Comparison of ENCODE assay signal across 9 mouse cellular contexts in the genomic region with DNA sequence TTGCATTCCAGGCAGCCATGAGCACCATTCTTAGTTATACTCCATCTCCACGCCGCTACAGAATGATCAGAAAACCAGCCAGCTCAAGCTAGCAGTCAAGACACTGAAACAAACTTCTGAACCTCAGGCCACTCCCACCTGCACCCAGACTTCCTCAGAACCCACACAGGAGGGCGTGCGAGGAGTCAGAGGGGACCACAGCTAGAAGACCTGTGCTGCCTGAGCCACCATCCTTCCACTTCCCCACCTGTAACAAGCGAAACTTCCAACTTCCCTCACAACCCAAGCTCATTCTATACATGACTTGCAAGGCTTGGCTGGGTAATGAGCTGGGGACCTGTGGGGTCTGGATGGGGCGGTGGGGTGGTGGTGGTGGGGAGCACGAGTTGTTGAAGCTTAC. TPM values are rescaled to one million over a fixed set of nuclear protein-coding genes. Genes with fewer than 3 reads are reported as not detected.
DNase-seq lines count a peak whose midpoint lies in the region; ATAC-seq and TF ChIP-seq lines count a peak whose summit lies in the region.
"Had no signal": no experiment of that assay in that cellular context is flagged by ENCODE, and none has a peak within 500 bp of the region (broad histone marks: within the 10 kb centered on the region; RNA-seq: fewer than 3 reads in every experiment).

No protein-coding gene starts in this region.

- no peak overlapping the region for H3K4me3 ChIP-seq in kidney, postnatal 0 days (replicated peaks; ENCODE audit: low read depth, low read length)
- peak overlapping the region; percentile 33; the same call in 1 of the 2 replicates for H3K4me3 ChIP-seq in G1E (ENCODE audit: low read depth, low read length)
- no peak overlapping the region for H3K4me3 ChIP-seq in spleen, adult 2 months (ENCODE audit: extremely low read depth, insufficient read depth, insufficient read length)
- H3K4me3 ChIP-seq: myocyte had no signal

- no peak for DNase-seq in kidney, postnatal 0 days (ENCODE audit: low spot score)
- DNase-seq in kidney, postnatal 4 days, result no peak
- no peak for DNase-seq in G1E (ENCODE audit: low spot score)
- peak in 1 of 2 experiments; percentile 67 for DNase-seq in spleen, adult 2 months (ENCODE audit: low read depth in 1 of 2, low spot score in 2 of 2)
- no peak for DNase-seq in left cerebral cortex, adult 9 months (ENCODE audit: low spot score in 2 of 2)
- no peak for DNase-seq in cerebellum, postnatal 10 days
- DNase-seq: cerebellum, adult 8-10 months had no signal

- TF ChIP-seq POLR2A in spleen, adult 2 months (IDR thresholded peaks at IDR 0.05; ENCODE audit: low read depth, low read length), result no peak

- H3K9ac ChIP-seq in kidney, postnatal 0 days (ENCODE audit: low read depth, low read length), result 0 out of 2 replicates have a peak overlapping the region, but pooled peaks have one; percentile 35

- peak overlapping the region; percentile 33 for H3K27ac ChIP-seq in kidney, postnatal 0 days
- peak overlapping the region; percentile 15; the same call in 1 of the 2 replicates for H3K27ac ChIP-seq in spleen, adult 2 months (ENCODE audit: insufficient read depth, low read length)

- H3K4me1 ChIP-seq in kidney, postnatal 0 days (replicated peaks; ENCODE audit: insufficient read depth, low read length), result peaks cover 19% of the 10 kb centered on the region
- peaks cover 67% of the 10 kb centered on the region for H3K4me1 ChIP-seq in G1E (ENCODE audit: insufficient read depth, low read depth, low read length)
- H3K4me1 ChIP-seq in spleen, adult 2 months (ENCODE audit: control insufficient read depth, insufficient read depth, insufficient read length), result peaks cover 35% of the 10 kb centered on the region; the same call in 1 of the 2 replicates

- peaks cover 12% of the 10 kb centered on the region; the same call in 1 of the 2 replicates for H3K36me3 ChIP-seq in kidney, postnatal 0 days (ENCODE audit: insufficient read depth, low read length)
- peaks cover 72% of the 10 kb centered on the region for H3K36me3 ChIP-seq in G1E (replicated peaks)
- H3K36me3 ChIP-seq in spleen, adult 2 months (ENCODE audit: control insufficient read depth, insufficient read depth, low read length), result 0 out of 2 replicates have a peak, but pooled peaks cover 2% of the 10 kb centered on the region

- H3K27me3 ChIP-seq in kidney, postnatal 0 days (ENCODE audit: insufficient read depth, low read length), result no peaks in the 10 kb centered on the region
- H3K27me3 ChIP-seq in G1E (ENCODE audit: insufficient read depth, low read length), result no peaks in the 10 kb centered on the region
- H3K27me3 ChIP-seq in spleen, adult 2 months (ENCODE audit: control insufficient read depth, insufficient read depth, low read length), result no peaks in the 10 kb centered on the region

- TF ChIP-seq CTCF in kidney, postnatal 0 days (IDR thresholded peaks at IDR 0.05; ENCODE audit: low read depth), result no peak
- no peak for TF ChIP-seq CTCF in G1E (IDR thresholded peaks at IDR 0.05; ENCODE audit: low read depth, low read length)
- TF ChIP-seq CTCF in spleen, adult 2 months (IDR thresholded peaks at IDR 0.05; ENCODE audit: extremely low read depth, insufficient read depth, insufficient read length, insufficient replicate concordance), result no peak

- H3K9me3 ChIP-seq in kidney, postnatal 0 days (replicated peaks; ENCODE audit: low read length), result no peaks in the 10 kb centered on the region
- H3K9me3 ChIP-seq in G1E (replicated peaks), result no peaks in the 10 kb centered on the region

- 49% methylated on average over 7 of the region's 7 CpGs for WGBS in kidney, postnatal 0 days
- 14% methylated on average over 7 of the region's 7 CpGs for WGBS in spleen, adult 2 months

- H3K4me2 ChIP-seq in kidney, postnatal 0 days (ENCODE audit: low read length), result peak overlapping the region; percentile 21; the same call in 1 of the 2 replicates

- ATAC-seq in kidney, postnatal 0 days (replicated peaks; ENCODE audit: low FRiP score, low read depth), result no peak
- ATAC-seq in G1E (ENCODE audit: extremely low read depth, insufficient number of reproducible peaks, low FRiP score, poor library complexity, severe bottlenecking), result no peak
- ATAC-seq in granulocyte monocyte progenitor cell, adult 5-6 weeks (replicated peaks; ENCODE audit: poor library complexity, severe bottlenecking), result peak; percentile 41

RNA-seq across cellular contexts. Expression of gene Sh3gl1, which starts 3.6 kb away (rescaled TPM):
- polyA plus RNA-seq in kidney, postnatal 0 days (2015; fragmentation: Nextera tagmentation; extraction: Ambion mirVana), result 115 and 129 TPM in 2 replicates
- 21.6 and 24.3 TPM in 2 replicates for total RNA-seq in G1E (2014; fragmentation: Nextera tagmentation)
- total RNA-seq in G1E (2017), result 28.5 and 30.1 TPM in 2 replicates
- 64.2 and 74.6 TPM in 2 replicates for polyA plus RNA-seq in G1E (2012)
- total RNA-seq in granulocyte monocyte progenitor cell, adult 5-6 weeks (2014; fragmentation: Nextera tagmentation), result 23.8 and 29.4 TPM in 2 replicates
- total RNA-seq in granulocyte monocyte progenitor cell, adult 5-6 weeks (2017), result 23.0 and 25.3 TPM in 2 replicates
- polyA plus RNA-seq in spleen, adult 2 months (2012; rRNA removed), result 72.3 and 80.8 TPM in 2 replicates

RNA-seq across cellular contexts. Expression of gene Chaf1a, which starts 7.4 kb away (rescaled TPM):
- polyA plus RNA-seq in kidney, postnatal 0 days (2015; fragmentation: Nextera tagmentation; extraction: Ambion mirVana), result 11.1 and 11.2 TPM in 2 replicates
- total RNA-seq in G1E (2014; fragmentation: Nextera tagmentation) (31.2 and 32.9 TPM in 2 replicates), G1E (2017) (29.0 and 31.3 TPM in 2 replicates)
- 84.1 and 143 TPM in 2 replicates for polyA plus RNA-seq in G1E (2012)
- total RNA-seq in granulocyte monocyte progenitor cell, adult 5-6 weeks (2014; fragmentation: Nextera tagmentation), result 36.0 and 39.4 TPM in 2 replicates
- total RNA-seq in granulocyte monocyte progenitor cell, adult 5-6 weeks (2017), result 32.1 and 36.0 TPM in 2 replicates
- polyA plus RNA-seq in spleen, adult 2 months (2012; rRNA removed), result 2.8 and 4.3 TPM in 2 replicates

RNA-seq across cellular contexts. Expression of gene Mpnd, which starts 27.3 kb away (rescaled TPM):
- polyA plus RNA-seq in kidney, postnatal 0 days (2015; fragmentation: Nextera tagmentation; extraction: Ambion mirVana), result 75.6 and 83.9 TPM in 2 replicates
- total RNA-seq in G1E (2014; fragmentation: Nextera tagmentation), result 11.2 and 25.4 TPM in 2 replicates
- 39.1 and 43.9 TPM in 2 replicates for total RNA-seq in G1E (2017)
- 46.2 and 48.5 TPM in 2 replicates for polyA plus RNA-seq in G1E (2012)
- total RNA-seq in granulocyte monocyte progenitor cell, adult 5-6 weeks (2014; fragmentation: Nextera tagmentation), result 22.0 and 30.8 TPM in 2 replicates
- 45.8 and 62.2 TPM in 2 replicates for total RNA-seq in granulocyte monocyte progenitor cell, adult 5-6 weeks (2017)
- 76.7 and 135 TPM in 2 replicates for polyA plus RNA-seq in spleen, adult 2 months (2012; rRNA removed)

RNA-seq across cellular contexts. Expression of gene Stap2, which starts 27.4 kb away (rescaled TPM):
- polyA plus RNA-seq in kidney, postnatal 0 days (2015; fragmentation: Nextera tagmentation; extraction: Ambion mirVana), result 21.8 and 22.0 TPM in 2 replicates
- not detected in 2 replicates for total RNA-seq in G1E (2014; fragmentation: Nextera tagmentation)
- total RNA-seq in G1E (2017), result 0.27 and 0.29 TPM in 2 replicates
- polyA plus RNA-seq in G1E (2012), result not detected in 2 replicates
- total RNA-seq in granulocyte monocyte progenitor cell, adult 5-6 weeks (2014; fragmentation: Nextera tagmentation), result not detected in 2 replicates
- 0.36 TPM in 1 of 2 replicates, not detected in the other for total RNA-seq in granulocyte monocyte progenitor cell, adult 5-6 weeks (2017)
- polyA plus RNA-seq in spleen, adult 2 months (2012; rRNA removed), result 9.1 and 12.0 TPM in 2 replicates

RNA-seq across cellular contexts. Expression of gene Ubxn6, which starts 42.0 kb away (rescaled TPM):
- polyA plus RNA-seq in kidney, postnatal 0 days (2015; fragmentation: Nextera tagmentation; extraction: Ambion mirVana), result 54.4 and 56.0 TPM in 2 replicates
- total RNA-seq in G1E (2014; fragmentation: Nextera tagmentation) (9.0 and 9.3 TPM in 2 replicates), G1E (2017) (17.1 and 19.1 TPM in 2 replicates)
- polyA plus RNA-seq in G1E (2012), result 21.2 and 21.4 TPM in 2 replicates
- total RNA-seq in granulocyte monocyte progenitor cell, adult 5-6 weeks (2014; fragmentation: Nextera tagmentation), result 15.2 and 21.3 TPM in 2 replicates
- 26.1 and 26.7 TPM in 2 replicates for total RNA-seq in granulocyte monocyte progenitor cell, adult 5-6 weeks (2017)
- polyA plus RNA-seq in spleen, adult 2 months (2012; rRNA removed), result 45.3 and 56.4 TPM in 2 replicates
